ENCODE assay signal across 8 mouse cellular contexts in the genomic region with DNA sequence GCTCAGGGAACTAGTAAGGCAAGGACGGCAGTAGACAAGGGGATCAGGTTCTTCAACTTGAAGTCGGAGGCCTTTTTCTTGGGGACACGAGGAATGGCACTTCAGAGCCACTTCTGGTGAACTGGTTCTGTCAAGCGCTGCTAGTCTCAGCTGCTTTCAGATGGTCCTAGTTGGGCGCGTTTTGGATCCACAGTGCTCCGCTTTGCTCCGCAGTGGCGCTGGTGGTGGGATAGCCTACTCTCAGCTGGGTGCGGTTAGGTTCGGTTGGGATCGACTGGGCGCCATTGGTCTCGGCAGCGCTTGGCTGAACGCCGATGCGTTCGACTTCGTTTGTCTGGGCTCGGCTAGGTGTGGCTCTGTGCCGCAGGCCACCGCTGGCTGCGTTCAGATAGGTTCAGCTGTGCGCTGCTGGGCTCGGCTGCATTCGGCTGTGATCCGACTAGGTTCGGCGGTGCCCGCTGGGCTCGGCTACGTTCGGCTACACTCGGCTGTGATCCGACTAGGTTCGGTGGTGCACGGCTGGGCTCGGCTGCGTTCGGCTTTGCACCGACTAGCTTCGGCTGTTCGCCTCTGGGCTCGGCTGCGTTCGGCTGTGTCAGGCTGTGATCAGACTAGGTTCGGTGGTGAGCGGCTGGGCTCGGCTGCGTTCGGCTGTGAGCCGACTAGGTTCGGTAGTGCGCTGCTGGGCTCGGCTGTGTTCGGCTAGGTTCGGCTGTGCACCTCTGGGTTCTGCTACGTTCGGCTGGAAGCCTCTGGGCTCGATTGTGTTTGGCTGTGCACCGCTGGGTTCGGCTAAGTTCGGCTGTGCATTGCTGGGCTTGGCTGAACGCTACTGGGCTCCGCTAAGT. TPM values are rescaled to one million over a fixed set of nuclear protein-coding genes. Genes with fewer than 3 reads are reported as not detected.
A peak's percentile ranks its signal among the peaks of the same experiment; 100 is the strongest.
DNase-seq lines count a peak whose midpoint lies in the region; ATAC-seq lines count a peak whose summit lies in the region.

No protein-coding gene starts in this region.

- intact Hi-C loops in left cerebral cortex, postnatal 14 days (cut with DNase I): no loop called here

- DNase-seq in adipocyte (ENCODE audit: low spot score): peak; percentile 91
- DNase-seq in embryo, embryonic 10 days (ENCODE audit: low spot score): peak; percentile 92
- DNase-seq in gastrocnemius, postnatal 10 days: peak; percentile 94
- DNase-seq in left cerebral cortex, postnatal 14 days (ENCODE audit: low spot score in 2 of 2): peak; percentile 98 to 99
- DNase-seq in mesoderm, embryonic 11.5 days (ENCODE audit: low read depth, low spot score): peak; percentile 90
- DNase-seq in right cerebral cortex, postnatal 36 days (ENCODE audit: low spot score in 2 of 2): peak; percentile 97 to 98
- DNase-seq in yolk sac, embryonic 10.5 days (ENCODE audit: low spot score): peak; percentile 88

- ATAC-seq in inflammation-experienced regulatory T-cells, adult 6 months: peak; percentile 80

RNA-seq across cellular contexts. Expression of a gene that starts 0.8 kb away (rescaled TPM):
- total RNA-seq in gastrocnemius, postnatal 10 days (2021): 10 to 100 TPM; 15.0 to 18.4 TPM
- 10 to 100 TPM; 28.2 to 31.7 (median 29.9) TPM for polyA plus RNA-seq in inflammation-experienced regulatory T-cells, adult 6 months (2017; shearing (Covaris generic))
- total RNA-seq in left cerebral cortex, postnatal 14 days (2021): 10 to 100 TPM; 33.2 to 37.6 TPM

RNA-seq across cellular contexts. Expression of a gene that starts 46.1 kb away (rescaled TPM):
- 1 to 10 TPM; 7.1 to 8.7 TPM for total RNA-seq in gastrocnemius, postnatal 10 days (2021)
- not detected for polyA plus RNA-seq in inflammation-experienced regulatory T-cells, adult 6 months (2017; shearing (Covaris generic))
- 10 to 100 TPM; 39.0 to 40.5 TPM for total RNA-seq in left cerebral cortex, postnatal 14 days (2021)

Comparison
In these comparisons a context has a peak if more than half of its experiments do, and no peak if none do; other contexts are left out.
1. Peak in every context shown above with its lines: DNase-seq and ATAC-seq.
2. RNA of a gene that starts 46.1 kb away (total RNA-seq): 39.0 to 40.5 TPM in left cerebral cortex, postnatal 14 days; 7.1 to 8.7 TPM in gastrocnemius, postnatal 10 days; every median in the first group is over 4 times any median in the second.